Mouse (Mus musculus) B cell, adult 2 months (primary cell): ENCODE data around the gene Syce3.

ENCODE experiments used
- DNase-seq, 2 experiments: peaks; one replicate each; pipeline ENCODE4 v3.0.0; 2022

Syce3 gene

DNA sequence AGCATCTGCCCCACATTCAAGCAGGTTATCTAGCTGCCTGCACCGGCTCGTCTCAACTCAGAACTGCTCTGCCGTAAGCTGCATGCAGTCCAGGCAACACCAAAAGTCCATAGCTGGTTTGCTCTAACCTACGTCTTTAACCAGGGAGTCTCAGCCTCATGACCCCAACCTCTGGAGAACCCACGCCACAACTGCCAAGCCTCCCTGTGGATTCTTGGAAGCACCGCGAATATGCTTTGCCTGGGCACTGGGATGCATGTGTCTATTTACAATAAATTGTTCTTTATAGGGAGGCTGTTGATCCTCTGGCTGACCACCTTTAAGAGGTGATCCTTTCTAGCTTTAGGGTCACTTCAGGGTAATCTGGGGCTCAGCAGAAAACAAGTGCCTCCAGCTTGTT lies 37.8 kb downstream of the Syce3 start:
- no peak for DNase-seq

- DNase-seq, result no peak
Observed at GRCm38 (mm10) chr15:89372068-89372467, 38.2 kb downstream of the Syce3 start.

DNA sequence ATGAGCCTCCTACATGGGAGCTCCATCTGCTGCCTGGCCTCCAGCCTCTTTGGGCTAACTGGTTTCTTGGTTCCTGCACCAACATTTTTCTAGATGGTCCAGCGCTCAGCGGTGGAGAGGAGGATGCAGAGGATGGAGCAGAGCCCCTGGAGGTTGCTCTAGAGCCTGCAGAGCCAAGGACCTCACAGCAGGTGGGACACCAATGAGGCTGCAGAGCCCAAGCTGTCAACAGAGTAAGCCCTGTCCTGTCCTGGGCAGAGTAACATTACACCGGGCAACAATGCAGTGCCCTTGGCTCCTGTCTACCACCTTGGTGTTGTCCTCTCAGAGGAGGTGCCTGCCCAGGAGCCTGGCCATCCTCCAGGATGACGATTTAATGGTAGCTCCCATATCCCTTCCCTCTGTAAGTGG lies 45.2 kb downstream of the Syce3 start:
- no peak for DNase-seq

- no peak for DNase-seq
Observed at GRCm38 (mm10) chr15:89363051-89363450, 47.3 kb downstream of the Syce3 start.

- DNase-seq, result no peak
Observed at GRCm38 (mm10) chr15:89358784-89359183, 51.5 kb downstream of the Syce3 start.

DNA sequence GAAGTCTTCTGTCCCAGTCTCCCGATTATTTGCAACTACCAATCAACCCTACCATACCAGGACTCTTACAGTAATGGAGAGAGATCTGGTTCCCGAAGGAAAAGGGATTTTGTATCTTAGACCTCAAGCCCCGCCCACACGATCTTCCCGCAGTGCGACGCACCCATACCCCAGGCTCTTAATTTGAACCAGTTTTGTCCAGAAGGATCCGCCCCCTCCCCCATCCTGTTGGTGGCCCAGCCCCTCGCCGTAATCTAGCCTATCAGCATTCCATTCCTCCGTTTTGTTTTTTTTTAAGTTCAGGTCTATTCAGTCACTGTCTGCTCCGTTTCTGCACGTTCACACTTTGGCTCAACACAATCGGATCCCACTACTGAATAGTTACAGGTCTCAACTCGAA lies 53.9 kb downstream of the Syce3 start:
- DNase-seq, result peak; percentile 49 to 58

GRCm38 (mm10) chr15:89355241-89356187 lies 54.8 kb downstream of the Syce3 start, which contains the start of the genes Lmf2 and Ncaph2:
Lmf2 (minus strand) TSS chr15:89355659.
Ncaph2 (plus strand) TSS chr15:89355719.
- DNase-seq, result peak; percentile 98

DNA sequence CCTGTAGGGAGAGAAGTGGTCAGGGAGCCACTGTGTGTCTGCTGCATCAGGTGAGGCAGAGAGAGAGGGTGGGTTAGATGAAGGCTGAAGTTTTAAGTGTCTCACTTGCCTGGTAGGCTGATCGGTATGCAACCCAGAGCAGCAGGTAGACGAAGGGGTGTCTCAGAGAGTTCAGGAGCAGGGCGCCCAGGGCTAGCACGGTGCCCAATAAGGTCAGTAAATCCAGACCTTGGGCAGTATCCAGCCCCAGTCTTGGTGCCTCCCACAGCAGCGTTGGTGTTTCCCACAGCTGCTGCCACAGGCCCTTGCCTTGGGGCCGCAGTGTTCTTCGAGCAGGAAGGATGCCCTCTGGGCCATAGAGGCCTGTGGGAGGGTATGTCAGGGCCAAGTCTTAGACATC lies 55.8 kb downstream of the Syce3 start:
- DNase-seq, result no peak

GRCm38 (mm10) chr15:89353837-89354236 lies 56.5 kb downstream of the Syce3 start:
- DNase-seq, result no peak

DNA sequence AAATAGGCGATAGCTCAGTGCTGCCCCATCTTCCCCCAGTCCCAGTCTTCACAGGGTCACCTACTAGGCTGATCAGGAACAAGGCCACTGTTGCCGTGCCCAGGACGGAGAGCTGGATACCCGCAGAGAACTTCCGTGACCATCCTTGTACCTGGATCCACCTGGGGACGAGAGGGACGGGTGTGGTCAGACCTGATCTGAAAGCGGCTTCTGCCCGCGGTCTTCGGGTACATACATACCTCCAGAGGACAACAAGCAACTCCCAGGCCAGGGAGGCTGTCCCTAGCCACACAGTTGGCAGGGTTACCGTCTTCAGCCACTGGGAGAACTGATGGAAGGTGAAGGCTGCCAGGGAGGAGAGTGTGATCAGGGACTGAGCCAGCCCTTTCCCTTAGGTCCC lies 57.5 kb downstream of the Syce3 start:
- no peak for DNase-seq

- no peak for DNase-seq
Observed at GRCm38 (mm10) chr15:89352054-89352453, 58.2 kb downstream of the Syce3 start.

GRCm38 (mm10) chr15:89351302-89351701 lies 59.0 kb downstream of the Syce3 start:
- no peak for DNase-seq

DNA sequence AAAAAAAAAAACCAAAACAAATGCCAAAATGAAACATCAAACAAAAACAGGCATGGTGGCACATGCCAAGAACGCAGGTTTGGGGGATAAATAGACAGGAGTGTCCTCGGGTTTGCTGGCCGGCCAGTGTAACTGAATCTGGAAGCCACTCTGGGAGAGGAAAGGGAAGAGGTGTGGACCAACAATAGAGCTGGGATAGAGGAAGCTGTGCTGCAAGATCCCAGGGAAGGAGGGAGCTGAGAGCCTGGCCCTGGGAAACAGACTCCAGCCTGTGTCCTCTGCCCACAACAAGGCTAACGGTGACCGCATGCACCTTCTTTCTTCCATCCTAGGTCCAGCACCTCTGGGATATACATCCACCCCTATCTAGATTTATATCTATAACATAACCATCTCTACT lies 59.9 kb downstream of the Syce3 start:
- no peak for DNase-seq

- DNase-seq, result no peak
Observed at GRCm38 (mm10) chr15:89343325-89343724, 67.0 kb downstream of the Syce3 start.

- DNase-seq, result no peak
Observed at GRCm38 (mm10) chr15:89341678-89342077, 68.6 kb downstream of the Syce3 start.
